Mouse (Mus musculus): ENCODE results near the gene Fxyd7. TPM values are rescaled to one million over a fixed set of nuclear protein-coding genes. Genes with fewer than 3 reads are reported as not detected.
A peak's percentile ranks its signal among the peaks of the same experiment; 100 is the strongest.

Gene Fxyd7
- polyA plus RNA-seq, 1 experiment from 2014 or later, result 4.9 TPM

- Histone ChIP-seq H3K9me3 (ENCODE audit: control insufficient read depth, low read length) (no peaks in the 10 kb centered on the region), H3K36me3 (ENCODE audit: control insufficient read depth, insufficient read depth, low read length) (no peaks in the 10 kb centered on the region), H3K4me1 (replicated peaks; ENCODE audit: control insufficient read depth, insufficient read depth, low read length) (no peaks in the 10 kb centered on the region), H3K4me2 (ENCODE audit: low read depth, low read length) (no peak overlapping the region), H3K27me3 (ENCODE audit: control insufficient read depth, insufficient read depth, low read depth, low read length) (no peaks in the 10 kb centered on the region), H3K9ac (ENCODE audit: low read length) (no peak overlapping the region), H3K27ac (ENCODE audit: low read length) (no peak overlapping the region), H3K4me3 (ENCODE audit: low read length) (no peak overlapping the region)
- 44% methylated on average over 3 of the region's 3 CpGs for WGBS
- ATAC-seq (ENCODE audit: low read depth), result no peak
Observed at GRCm38 (mm10) chr7:31008889-31009288, 42.4 kb downstream of the Fxyd7 start.

- 64% methylated on average over 1 of the region's 1 CpGs for WGBS
Observed at GRCm38 (mm10) chr7:31008175-31008574, 43.1 kb downstream of the Fxyd7 start.

GRCm38 (mm10) chr7:31007775-31008174, 43.5 kb downstream of the Fxyd7 start:
- no peak for ATAC-seq (ENCODE audit: low read depth)
- Histone ChIP-seq H3K9me3 (ENCODE audit: control insufficient read depth, low read length) (no peaks in the 10 kb centered on the region), H3K4me1 (replicated peaks; ENCODE audit: control insufficient read depth, insufficient read depth, low read length) (no peaks in the 10 kb centered on the region), H3K27me3 (ENCODE audit: control insufficient read depth, insufficient read depth, low read depth, low read length) (no peaks in the 10 kb centered on the region), H3K4me2 (ENCODE audit: low read depth, low read length) (no peak overlapping the region), H3K4me3 (ENCODE audit: low read length) (no peak overlapping the region), H3K36me3 (ENCODE audit: control insufficient read depth, insufficient read depth, low read length) (no peaks in the 10 kb centered on the region), H3K9ac (ENCODE audit: low read length) (no peak overlapping the region), H3K27ac (ENCODE audit: low read length) (no peak overlapping the region)
- WGBS, result 82% methylated on average over 1 of the region's 1 CpGs

More at GRCm38 (mm10) chr7:31008175-31008574, 43.1 kb downstream of the Fxyd7 start:
- H3K27ac ChIP-seq (ENCODE audit: low read length), result no peak overlapping the region
- H3K4me1 ChIP-seq (replicated peaks; ENCODE audit: control insufficient read depth, insufficient read depth, low read length), result no peaks in the 10 kb centered on the region
- H3K9me3 ChIP-seq (ENCODE audit: control insufficient read depth, low read length), result no peaks in the 10 kb centered on the region
- no peak overlapping the region for H3K4me2 ChIP-seq (ENCODE audit: low read depth, low read length)
- no peak overlapping the region for H3K9ac ChIP-seq (ENCODE audit: low read length)
- H3K36me3 ChIP-seq (ENCODE audit: control insufficient read depth, insufficient read depth, low read length), result no peaks in the 10 kb centered on the region
- no peaks in the 10 kb centered on the region for H3K27me3 ChIP-seq (ENCODE audit: control insufficient read depth, insufficient read depth, low read depth, low read length)
- H3K4me3 ChIP-seq (ENCODE audit: low read length), result no peak overlapping the region
- peak; percentile 51; the same call in 1 of the 2 replicates for ATAC-seq (ENCODE audit: low read depth)

- no peak overlapping the region for H3K4me3 ChIP-seq (ENCODE audit: low read length)
- H3K36me3 ChIP-seq (ENCODE audit: control insufficient read depth, insufficient read depth, low read length), result no peaks in the 10 kb centered on the region
- H3K4me1 ChIP-seq (replicated peaks; ENCODE audit: control insufficient read depth, insufficient read depth, low read length), result peaks cover 19% of the 10 kb centered on the region
- H3K9me3 ChIP-seq (ENCODE audit: control insufficient read depth, low read length), result no peaks in the 10 kb centered on the region
- no peaks in the 10 kb centered on the region for H3K27me3 ChIP-seq (ENCODE audit: control insufficient read depth, insufficient read depth, low read depth, low read length)
- peak overlapping the region; percentile 69 for H3K27ac ChIP-seq (ENCODE audit: low read length)
- ATAC-seq (ENCODE audit: low read depth), result peak; percentile 75
- 57% methylated on average over 8 of the region's 8 CpGs for WGBS
- H3K9ac ChIP-seq (ENCODE audit: low read length), result no peak overlapping the region
- no peak overlapping the region for H3K4me2 ChIP-seq (ENCODE audit: low read depth, low read length)
Observed at GRCm38 (mm10) chr7:31002650-31003049, 48.6 kb downstream of the Fxyd7 start.

GRCm38 (mm10) chr7:31000505-31001020, 50.7 kb downstream of the Fxyd7 start:
- peak; percentile 89 for ATAC-seq (ENCODE audit: low read depth)
- Histone ChIP-seq H3K4me2 (ENCODE audit: low read depth, low read length) (no peak overlapping the region; the same call in 1 of the 2 replicates), H3K36me3 (ENCODE audit: control insufficient read depth, insufficient read depth, low read length) (no peaks in the 10 kb centered on the region), H3K9me3 (ENCODE audit: control insufficient read depth, low read length) (peaks cover 5% of the 10 kb centered on the region; the same call in 1 of the 2 replicates), H3K9ac (ENCODE audit: low read length) (0 out of 2 replicates have a peak overlapping the region, but pooled peaks have one; percentile 21), H3K27me3 (ENCODE audit: control insufficient read depth, insufficient read depth, low read depth, low read length) (no peaks in the 10 kb centered on the region), H3K4me3 (ENCODE audit: low read length) (no peak overlapping the region), H3K27ac (ENCODE audit: low read length) (peak overlapping the region; percentile 59), H3K4me1 (replicated peaks; ENCODE audit: control insufficient read depth, insufficient read depth, low read length) (peaks cover 19% of the 10 kb centered on the region)
- WGBS, result 1% methylated on average over 7 of the region's 7 CpGs

- 94% methylated on average over 2 of the region's 2 CpGs for WGBS
- no peaks in the 10 kb centered on the region for H3K36me3 ChIP-seq (ENCODE audit: control insufficient read depth, insufficient read depth, low read length)
Observed at GRCm38 (mm10) chr7:30996491-30996890, 54.8 kb downstream of the Fxyd7 start.

GRCm38 (mm10) chr7:30993986-30994385, 57.3 kb downstream of the Fxyd7 start:
- no peaks in the 10 kb centered on the region for H3K27me3 ChIP-seq (ENCODE audit: control insufficient read depth, insufficient read depth, low read depth, low read length)
- no peaks in the 10 kb centered on the region for H3K36me3 ChIP-seq (ENCODE audit: control insufficient read depth, insufficient read depth, low read length)
- H3K4me1 ChIP-seq (replicated peaks; ENCODE audit: control insufficient read depth, insufficient read depth, low read length), result no peaks in the 10 kb centered on the region
- H3K4me3 ChIP-seq (ENCODE audit: low read length), result no peak overlapping the region
- 86% methylated on average over 5 of the region's 5 CpGs for WGBS
- H3K4me2 ChIP-seq (ENCODE audit: low read depth, low read length), result no peak overlapping the region
- H3K27ac ChIP-seq (ENCODE audit: low read length), result no peak overlapping the region
- no peak for ATAC-seq (ENCODE audit: low read depth)
- peaks cover 5% of the 10 kb centered on the region; the same call in 1 of the 2 replicates for H3K9me3 ChIP-seq (ENCODE audit: control insufficient read depth, low read length)
- no peak overlapping the region for H3K9ac ChIP-seq (ENCODE audit: low read length)

More at GRCm38 (mm10) chr7:30996491-30996890, 54.8 kb downstream of the Fxyd7 start:
- H3K9me3 ChIP-seq (ENCODE audit: control insufficient read depth, low read length), result peaks cover 5% of the 10 kb centered on the region; the same call in 1 of the 2 replicates
- H3K27me3 ChIP-seq (ENCODE audit: control insufficient read depth, insufficient read depth, low read depth, low read length), result no peaks in the 10 kb centered on the region
- H3K4me1 ChIP-seq (replicated peaks; ENCODE audit: control insufficient read depth, insufficient read depth, low read length), result peaks cover 15% of the 10 kb centered on the region
- no peak overlapping the region for H3K27ac ChIP-seq (ENCODE audit: low read length)
- no peak for ATAC-seq (ENCODE audit: low read depth)
- H3K4me2 ChIP-seq (ENCODE audit: low read depth, low read length), result no peak overlapping the region
- no peak overlapping the region for H3K4me3 ChIP-seq (ENCODE audit: low read length)
- no peak overlapping the region for H3K9ac ChIP-seq (ENCODE audit: low read length)

Small RNAs within 50 kb of the gene (microRNA-seq; reads per million reads assigned to microRNA genes)
- gene Mir7050, result not detected

Other genes starting within 250 kb of the Fxyd7 start
- 0.35 and 0.67 TPM in 2 replicates for gene Ffar2, start 227.7 kb downstream of the Fxyd7 start, polyA plus RNA-seq (2015; fragmentation: Nextera tagmentation; extraction: Ambion mirVana)
- gene Ffar3, start 195.3 kb downstream of the Fxyd7 start, polyA plus RNA-seq (2015; fragmentation: Nextera tagmentation; extraction: Ambion mirVana), result not detected in 2 replicates
- gene Ffar1, start 189.9 kb downstream of the Fxyd7 start, polyA plus RNA-seq (2015; fragmentation: Nextera tagmentation; extraction: Ambion mirVana), result not detected in 2 replicates
- 0.15 and 0.16 TPM in 2 replicates for gene Cd22, start 171.1 kb downstream of the Fxyd7 start, polyA plus RNA-seq (2015; fragmentation: Nextera tagmentation; extraction: Ambion mirVana)
- gene Mag, start 136.6 kb downstream of the Fxyd7 start, polyA plus RNA-seq (2015; fragmentation: Nextera tagmentation; extraction: Ambion mirVana), result 0.23 and 0.28 TPM in 2 replicates
- not detected in 2 replicates for gene Hamp2, start 126.8 kb downstream of the Fxyd7 start, polyA plus RNA-seq (2015; fragmentation: Nextera tagmentation; extraction: Ambion mirVana)
- not detected in 2 replicates for gene Hamp, start 107.4 kb downstream of the Fxyd7 start, polyA plus RNA-seq (2015; fragmentation: Nextera tagmentation; extraction: Ambion mirVana)
- gene Usf2, start 94.7 kb downstream of the Fxyd7 start, polyA plus RNA-seq (2015; fragmentation: Nextera tagmentation; extraction: Ambion mirVana), result 20.5 and 22.3 TPM in 2 replicates
- gene Lsr, start 78.0 kb downstream of the Fxyd7 start, polyA plus RNA-seq (2015; fragmentation: Nextera tagmentation; extraction: Ambion mirVana), result 85.0 and 88.3 TPM in 2 replicates
- gene Fam187b, start 77.7 kb downstream of the Fxyd7 start, polyA plus RNA-seq (2015; fragmentation: Nextera tagmentation; extraction: Ambion mirVana), result 6.5 and 7.5 TPM in 2 replicates
- gene Fxyd5, start 9.0 kb downstream of the Fxyd7 start, polyA plus RNA-seq (2015; fragmentation: Nextera tagmentation; extraction: Ambion mirVana), result 62.1 and 66.0 TPM in 2 replicates
- 105 and 119 TPM in 2 replicates for gene Fxyd1, start 5.7 kb upstream of the Fxyd7 start, polyA plus RNA-seq (2015; fragmentation: Nextera tagmentation; extraction: Ambion mirVana)
- 0.14 and 0.38 TPM in 2 replicates for gene Lgi4, start 7.9 kb upstream of the Fxyd7 start, polyA plus RNA-seq (2015; fragmentation: Nextera tagmentation; extraction: Ambion mirVana)
- 76.9 and 84.8 TPM in 2 replicates for gene Fxyd3, start 25.2 kb upstream of the Fxyd7 start, polyA plus RNA-seq (2015; fragmentation: Nextera tagmentation; extraction: Ambion mirVana)
- 17.4 and 23.2 TPM in 2 replicates for gene Hpn, start 63.8 kb upstream of the Fxyd7 start, polyA plus RNA-seq (2015; fragmentation: Nextera tagmentation; extraction: Ambion mirVana)
- gene Scn1b, start 75.5 kb upstream of the Fxyd7 start, polyA plus RNA-seq (2015; fragmentation: Nextera tagmentation; extraction: Ambion mirVana), result 0.64 and 0.89 TPM in 2 replicates
- gene Gramd1a, start 104.4 kb upstream of the Fxyd7 start, polyA plus RNA-seq (2015; fragmentation: Nextera tagmentation; extraction: Ambion mirVana), result 68.1 and 72.2 TPM in 2 replicates
- not detected in 2 replicates for gene Scgb2b2, start 239.0 kb upstream of the Fxyd7 start, polyA plus RNA-seq (2015; fragmentation: Nextera tagmentation; extraction: Ambion mirVana)
- gene Scgb1b2, start 240.4 kb upstream of the Fxyd7 start, polyA plus RNA-seq (2015; fragmentation: Nextera tagmentation; extraction: Ambion mirVana), result not detected in 2 replicates

Measured in lung, embryonic 16.5 days (tissue).